Mouse (Mus musculus) neural tube, embryonic 11.5 days (tissue): Measurements from ENCODE around the gene 1700049E17Rik2. TPM values are rescaled to one million over a fixed set of nuclear protein-coding genes. Genes with fewer than 3 reads are reported as not detected.
A peak's percentile ranks its signal among the peaks of the same experiment; 100 is the strongest.
"Not testable (repeated sequence)": the region's sequence is repeated elsewhere in the genome, so short reads cannot be mapped to it uniquely, and the experiment has no call there.

Source experiments
- ATAC-seq: fragments of 200-750 bp; cut with Nextera tagmentation; 2 replicates; pipeline ENCODE4 v1.8.0; 2017; ENCODE audit warnings: moderate number of reproducible peaks, mild to moderate bottlenecking, moderate TSS enrichment, moderate library complexity; ENCODE audit not compliant: insufficient read depth, low FRiP score, low TSS enrichment
- DNase-seq: peaks from one replicate; pipeline ENCODE4 v3.0.0-alpha.2; 2015; ENCODE audit warnings: low spot score
- H3K27ac ChIP-seq: fragments of 300-500 bp; sonication (generic); 2 replicates; pipeline ENCODE4 v1.5.1; 2014; ENCODE audit warnings: low read depth, mild to moderate bottlenecking, low read length
- H3K27me3 ChIP-seq: fragments of 300-500 bp; sonication (generic); 2 replicates; pipeline ENCODE4 v1.6.1; 2014; ENCODE audit warnings: mild to moderate bottlenecking, low read length, mixed read lengths; ENCODE audit not compliant: control insufficient read depth, insufficient read depth
- H3K36me3 ChIP-seq: fragments of 300-500 bp; sonication (generic); 2 replicates; pipeline ENCODE4 v1.6.1; 2014; ENCODE audit warnings: mild to moderate bottlenecking, low read length, moderate library complexity, mixed read lengths; ENCODE audit not compliant: control insufficient read depth, insufficient read depth
- H3K4me1 ChIP-seq: fragments of 300-500 bp; sonication (generic); 2 replicates; pipeline ENCODE4 v1.6.1; 2014; ENCODE audit warnings: low read length, mixed read lengths; ENCODE audit not compliant: control insufficient read depth, insufficient read depth
- H3K4me2 ChIP-seq: fragments of 300-500 bp; sonication (generic); 2 replicates; pipeline ENCODE4 v1.6.1; 2014; ENCODE audit warnings: low read depth, mild to moderate bottlenecking, moderate library complexity
- H3K4me3 ChIP-seq: fragments of 300-500 bp; sonication (generic); 2 replicates; pipeline ENCODE4 v1.5.1; 2014; ENCODE audit warnings: low read depth, low read length
- H3K9ac ChIP-seq: fragments of 300-500 bp; sonication (generic); 2 replicates; pipeline ENCODE4 v1.6.1; 2014; ENCODE audit warnings: mild to moderate bottlenecking, low read length
- H3K9me3 ChIP-seq: fragments of 300-500 bp; sonication (generic); 2 replicates; pipeline ENCODE4 v1.6.1; 2016; ENCODE audit warnings: low read length; ENCODE audit not compliant: control insufficient read depth
- whole genome bisulfite sequencing: fragments of 180-500 bp; shearing (Covaris S2); extraction: QIAGEN DNeasy Blood & Tissue Kit; methylation state at CpG from one replicate; pipeline ENCODE4 v1.1.7; 2014; 5-methylcytosine and 5-hydroxymethylcytosine counted together
- polyA plus RNA-seq: library from polyadenylated mRNA; unstranded; fragments of >200 nt; fragmentation: Nextera tagmentation; extraction: Ambion mirVana; gene quantifications from 2 replicates; pipeline ENCODE4 v1.2.1, GENCODE M21; 2014

The 1700049E17Rik2 gene
- not detected in 2 replicates for polyA plus RNA-seq

DNA sequence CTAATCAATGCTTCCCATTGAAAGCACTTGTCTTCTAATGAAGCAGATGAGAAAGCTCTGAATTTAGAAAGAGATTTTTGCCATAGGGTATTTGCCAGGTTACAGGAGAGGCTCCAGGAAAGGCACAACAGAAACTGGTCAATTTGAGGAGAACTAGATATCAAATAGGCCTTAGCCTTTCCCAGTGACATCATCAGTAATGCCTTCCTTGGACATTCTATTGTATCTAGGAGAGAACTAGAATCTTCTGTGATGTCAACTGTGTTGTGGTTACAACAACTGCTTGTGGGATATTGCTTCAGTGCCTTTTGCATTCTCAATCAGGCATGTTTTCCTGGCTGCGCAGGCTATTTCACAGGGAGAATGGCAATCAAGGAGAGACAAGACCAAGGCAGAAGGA is at the start of gene 1700049E17Rik2:
Gene 1700049E17Rik2, plus strand, starts transcription at position 301 of the 400 bp plus-strand sequence.
- H3K4me3 ChIP-seq, H3K27ac ChIP-seq, DNase-seq, H3K36me3 ChIP-seq, H3K9ac ChIP-seq, H3K9me3 ChIP-seq, ATAC-seq, H3K4me2 ChIP-seq, H3K4me1 ChIP-seq, H3K27me3 ChIP-seq: not testable (repeated sequence)
- WGBS = no CpG with 5 or more reads among the region's 1 CpGs

DNA sequence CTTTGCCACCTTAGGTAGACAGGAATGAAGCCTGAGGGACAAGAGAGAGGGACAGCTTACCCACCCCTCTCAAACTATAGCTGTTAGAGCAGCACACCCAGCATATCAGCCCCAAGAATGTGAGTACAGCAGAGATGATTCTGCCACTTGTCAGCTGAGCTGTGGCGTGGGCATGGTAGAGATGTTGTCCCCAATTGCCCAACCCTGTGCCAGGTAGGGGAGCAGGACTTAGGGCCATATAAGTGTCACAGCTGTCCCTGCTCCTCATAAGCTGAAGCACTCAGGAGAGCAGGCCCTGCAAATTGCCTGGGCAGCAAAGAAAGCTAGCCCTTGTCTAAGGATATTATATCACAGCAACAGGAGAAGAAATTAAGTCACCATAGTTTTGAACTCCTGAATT is 48.3 kb upstream of the 1700049E17Rik2 start:
- not testable (repeated sequence) for H3K4me1 ChIP-seq, ATAC-seq, H3K9ac ChIP-seq, H3K27ac ChIP-seq, H3K4me3 ChIP-seq, H3K9me3 ChIP-seq, DNase-seq, H3K4me2 ChIP-seq, H3K27me3 ChIP-seq, H3K36me3 ChIP-seq
- 77% methylated on average over 1 of the region's 1 CpGs for WGBS

DNA sequence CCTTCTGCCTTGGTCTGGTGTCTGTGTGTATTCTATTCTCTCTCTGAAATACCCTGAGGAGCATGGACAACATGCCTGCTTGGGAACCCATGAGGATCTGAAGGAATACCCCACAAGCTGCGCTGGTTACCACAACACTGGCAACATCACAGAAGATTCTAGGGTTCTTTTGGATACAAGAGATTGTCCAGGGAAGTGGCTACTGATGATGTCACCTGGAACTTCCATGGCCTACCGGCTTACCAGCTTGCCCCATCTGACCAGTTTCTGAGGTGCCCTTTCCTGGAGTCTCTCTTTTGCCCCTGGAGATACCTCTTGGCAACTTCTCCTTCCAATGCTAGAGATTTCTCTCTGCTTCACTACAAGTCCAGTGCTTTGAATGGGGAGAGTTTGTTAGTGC is 17.5 kb upstream of the 1700049E17Rik2 start, which contains the start of gene Gm7970:
Gene Gm7970, minus strand, starts transcription at position 101 of the 400 bp plus-strand sequence.
- H3K4me1 ChIP-seq, H3K9ac ChIP-seq, H3K27me3 ChIP-seq, ATAC-seq, H3K4me3 ChIP-seq, H3K9me3 ChIP-seq, DNase-seq, H3K27ac ChIP-seq, H3K4me2 ChIP-seq, H3K36me3 ChIP-seq: not testable (repeated sequence)
- no CpG with 5 or more reads among the region's 2 CpGs for WGBS

DNA sequence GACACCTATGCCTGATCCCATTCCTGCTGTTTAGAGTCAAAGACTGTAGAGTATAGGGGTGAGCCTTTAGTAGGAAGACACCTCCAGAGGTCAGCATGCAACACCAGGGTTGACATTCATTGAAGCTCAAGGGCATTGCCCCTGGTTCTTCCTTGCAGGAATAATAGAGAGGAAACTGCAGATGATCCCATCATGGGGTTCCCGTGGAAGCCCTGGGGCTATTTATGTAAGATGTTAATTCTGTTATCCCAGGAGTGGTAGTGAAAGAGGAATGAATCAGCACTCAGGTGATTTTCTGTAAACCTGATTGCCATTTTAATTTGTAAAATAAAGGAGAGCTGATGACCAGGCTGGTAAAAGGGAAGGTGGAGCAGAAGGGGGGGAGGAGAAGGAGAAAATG is 13.3 kb downstream of the 1700049E17Rik2 start:
- H3K36me3 ChIP-seq, ATAC-seq, H3K4me2 ChIP-seq, DNase-seq, H3K9ac ChIP-seq, H3K27me3 ChIP-seq, H3K4me1 ChIP-seq, H3K27ac ChIP-seq, H3K4me3 ChIP-seq, H3K9me3 ChIP-seq: not testable (repeated sequence)
- 65% methylated on average over 1 of the region's 1 CpGs for WGBS

DNA sequence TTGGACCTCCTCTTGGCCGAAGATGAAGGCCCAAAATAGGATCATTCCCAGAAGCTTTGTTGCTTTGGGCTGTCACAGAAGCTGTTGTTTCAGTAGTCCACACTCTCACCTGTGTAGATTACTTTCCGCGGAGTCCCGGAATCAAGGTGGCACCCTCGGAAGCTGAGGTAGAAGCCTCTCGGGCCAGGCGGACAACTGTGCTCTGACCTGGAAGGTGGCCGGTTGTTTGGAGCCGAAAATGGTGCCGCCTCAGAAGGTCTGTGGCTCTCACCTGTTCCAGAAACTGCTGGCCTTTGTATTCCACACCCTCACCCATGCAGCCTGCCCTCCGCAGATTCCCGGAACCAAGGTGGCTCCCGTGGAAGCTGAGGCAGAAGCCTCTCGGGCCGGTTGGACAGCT is 27.9 kb downstream of the 1700049E17Rik2 start:
- WGBS = 91% methylated on average over 15 of the region's 15 CpGs
- DNase-seq = peak; percentile 1
- H3K27me3 ChIP-seq, H3K4me1 ChIP-seq, H3K9me3 ChIP-seq, H3K9ac ChIP-seq, H3K27ac ChIP-seq, H3K4me3 ChIP-seq, H3K4me2 ChIP-seq, ATAC-seq, H3K36me3 ChIP-seq: not testable (repeated sequence)

DNA sequence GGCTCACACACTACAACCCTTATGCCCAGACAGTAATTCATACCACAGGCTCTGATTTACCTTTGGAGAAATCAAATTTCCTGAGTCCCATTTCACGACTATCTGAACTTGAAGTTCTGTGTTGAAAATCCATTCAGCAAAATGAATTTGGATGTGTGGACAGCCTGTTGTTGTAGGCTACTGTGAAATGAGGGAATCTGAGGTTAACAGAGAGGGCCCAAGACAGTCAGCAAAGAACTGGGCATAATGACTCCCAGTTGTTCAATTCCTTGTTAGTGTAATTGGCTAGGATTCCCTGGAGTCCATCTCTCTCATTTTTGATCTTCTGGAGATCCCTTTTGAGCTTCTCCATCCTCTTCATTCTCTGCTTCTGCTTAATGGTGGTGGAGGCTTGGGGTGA is 37.7 kb downstream of the 1700049E17Rik2 start:
- H3K9me3 ChIP-seq, H3K4me3 ChIP-seq: not testable (repeated sequence)

DNA sequence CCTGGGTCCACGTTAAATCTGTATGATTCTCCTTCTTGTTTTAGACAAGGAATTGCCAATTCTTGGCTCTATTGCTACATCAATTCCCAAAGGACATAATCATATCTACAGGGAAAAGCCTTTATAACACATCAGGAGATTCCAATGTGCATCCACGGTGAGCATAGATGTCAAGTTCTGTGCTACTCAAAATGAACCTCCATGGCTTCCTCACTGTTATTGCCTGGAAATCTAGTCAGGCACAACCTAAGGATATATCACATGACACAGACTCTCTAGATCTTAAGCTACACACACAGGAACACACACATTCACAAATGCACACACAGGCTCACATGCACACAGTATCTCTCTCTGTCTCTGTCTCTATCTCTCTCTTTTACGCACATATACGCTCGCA is 49.5 kb downstream of the 1700049E17Rik2 start:
- not testable (repeated sequence) for DNase-seq, H3K36me3 ChIP-seq, H3K4me2 ChIP-seq, H3K27ac ChIP-seq, H3K4me3 ChIP-seq, H3K9me3 ChIP-seq, H3K4me1 ChIP-seq, H3K9ac ChIP-seq, H3K27me3 ChIP-seq, ATAC-seq
- WGBS = 99% methylated on average over 4 of the region's 5 CpGs

More for the DNA sequence above, 37.7 kb downstream of the 1700049E17Rik2 start:
- WGBS = 92% methylated on average over 1 of the region's 1 CpGs
- H3K4me1 ChIP-seq, DNase-seq, H3K27ac ChIP-seq, ATAC-seq, H3K27me3 ChIP-seq, H3K4me2 ChIP-seq, H3K9ac ChIP-seq, H3K36me3 ChIP-seq: not testable (repeated sequence)

DNA sequence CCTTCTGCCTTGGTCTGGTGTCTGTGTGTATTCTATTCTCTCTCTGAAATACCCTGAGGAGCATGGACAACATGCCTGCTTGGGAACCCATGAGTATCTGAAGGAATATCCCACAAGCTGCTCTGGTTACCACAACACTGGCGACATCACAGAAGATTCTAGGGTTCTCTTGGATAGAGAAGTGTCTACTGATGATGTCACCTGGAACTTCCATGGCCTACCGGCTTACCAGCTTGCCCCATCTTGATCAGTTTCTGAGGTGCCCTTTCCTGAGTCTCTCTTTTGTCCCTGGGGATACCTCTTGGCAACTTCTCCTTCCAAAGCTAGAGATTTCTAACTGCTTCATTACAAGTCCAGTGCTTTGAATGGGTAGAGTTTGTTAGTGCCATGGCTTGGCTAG is 51.5 kb downstream of the 1700049E17Rik2 start, which contains the start of gene Gm3072:
Gene Gm3072, minus strand, starts transcription at position 101 of the 400 bp plus-strand sequence.
- not testable (repeated sequence) for H3K4me3 ChIP-seq, H3K4me1 ChIP-seq, DNase-seq, H3K27ac ChIP-seq, H3K4me2 ChIP-seq, H3K9ac ChIP-seq, ATAC-seq, H3K9me3 ChIP-seq, H3K27me3 ChIP-seq, H3K36me3 ChIP-seq
- WGBS = 77% methylated on average over 1 of the region's 2 CpGs

DNA sequence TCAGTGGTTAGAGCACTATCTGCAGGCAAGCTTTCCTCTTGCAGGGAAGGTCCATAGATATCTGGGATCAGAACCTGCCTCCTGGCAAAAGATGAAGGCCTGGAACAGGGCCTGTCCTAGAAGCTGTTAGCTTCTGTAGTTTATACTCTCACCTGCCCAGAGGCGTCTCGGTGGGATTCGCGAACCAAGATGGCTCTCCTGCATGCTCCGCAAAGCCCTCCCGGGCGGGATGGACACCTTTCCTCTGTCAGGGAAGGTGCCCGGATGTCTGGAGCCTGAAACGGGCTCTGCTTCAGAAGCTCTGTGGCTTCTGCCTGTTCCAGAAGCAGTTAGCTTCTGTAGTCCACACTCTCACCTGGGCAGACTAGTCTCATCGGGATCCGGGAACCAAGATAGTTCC is 57.1 kb downstream of the 1700049E17Rik2 start:
- not testable (repeated sequence) for H3K9ac ChIP-seq, H3K27ac ChIP-seq, H3K4me2 ChIP-seq, H3K4me1 ChIP-seq, H3K36me3 ChIP-seq, H3K4me3 ChIP-seq, ATAC-seq, DNase-seq, H3K9me3 ChIP-seq, H3K27me3 ChIP-seq
- 94% methylated on average over 8 of the region's 11 CpGs for WGBS
